Mouse (Mus musculus) forelimb bud, embryonic 11.5 days (tissue): ENCODE results near the gene Sgms1.
"Not testable (repeated sequence)": the region's sequence is repeated elsewhere in the genome, so short reads cannot be mapped to it uniquely, and the experiment has no call there.

ENCODE experiments used
- DNase-seq: peaks from one replicate; pipeline ENCODE4 v3.0.0-alpha.2; 2012; ENCODE audit warnings: low read depth, low spot score

Gene Sgms1

DNA sequence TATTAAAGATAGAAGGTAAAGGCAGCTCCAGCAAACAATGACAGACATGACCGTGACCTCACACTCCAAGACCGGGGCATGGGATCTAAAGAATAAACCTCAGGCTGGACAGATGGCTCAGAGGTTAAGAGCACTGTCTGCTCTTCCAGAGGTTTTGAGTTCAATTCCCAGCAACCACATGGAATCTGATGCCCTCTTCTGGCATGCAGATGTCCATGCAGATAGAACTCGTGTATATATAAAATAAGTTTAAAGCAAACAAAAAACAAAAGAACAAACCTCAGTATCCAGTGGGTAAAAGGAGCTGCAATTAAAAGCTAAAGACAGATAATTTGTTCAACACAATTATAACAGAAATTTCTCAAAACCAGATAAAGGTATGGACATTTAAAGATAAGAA, 290.9 kb downstream of the Sgms1 start:
- DNase-seq: no peak

DNA sequence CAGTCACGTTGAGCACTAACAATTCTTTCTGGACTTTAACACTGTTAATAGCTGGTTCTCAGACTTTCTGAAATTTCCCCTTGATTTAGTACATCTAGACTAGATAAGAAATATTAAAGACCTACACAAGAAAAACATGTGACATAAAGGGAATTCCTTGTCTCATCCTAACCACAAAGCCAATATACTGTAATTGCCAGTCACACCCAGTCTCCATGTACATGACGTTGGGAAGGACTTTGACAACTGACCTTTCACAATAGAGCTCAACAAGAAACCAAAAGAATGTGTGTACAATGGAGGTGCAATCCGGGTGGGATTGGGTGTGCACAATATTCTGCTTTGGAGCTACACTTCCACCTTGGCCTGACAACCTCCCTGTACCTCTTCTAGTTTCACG, 297.2 kb downstream of the Sgms1 start:
- DNase-seq: no peak

DNA sequence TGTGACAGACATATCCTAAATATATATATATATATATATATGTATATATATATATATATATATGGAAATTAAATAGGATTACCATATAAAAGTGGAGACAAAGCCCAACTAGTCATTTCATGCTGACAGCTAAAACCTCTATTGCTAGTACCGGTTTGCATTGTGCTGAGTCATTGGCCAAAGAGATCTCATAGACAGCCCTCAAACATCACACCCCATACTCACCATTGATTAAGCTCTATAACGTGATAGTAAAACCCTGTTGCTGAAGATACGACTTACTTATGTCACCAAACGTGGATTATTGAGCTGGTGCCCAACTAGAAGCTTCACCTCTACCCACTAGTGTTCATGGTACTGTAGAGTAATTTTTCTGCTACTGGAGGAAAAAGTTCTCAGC, 298.7 kb downstream of the Sgms1 start:
- DNase-seq: no peak

DNA sequence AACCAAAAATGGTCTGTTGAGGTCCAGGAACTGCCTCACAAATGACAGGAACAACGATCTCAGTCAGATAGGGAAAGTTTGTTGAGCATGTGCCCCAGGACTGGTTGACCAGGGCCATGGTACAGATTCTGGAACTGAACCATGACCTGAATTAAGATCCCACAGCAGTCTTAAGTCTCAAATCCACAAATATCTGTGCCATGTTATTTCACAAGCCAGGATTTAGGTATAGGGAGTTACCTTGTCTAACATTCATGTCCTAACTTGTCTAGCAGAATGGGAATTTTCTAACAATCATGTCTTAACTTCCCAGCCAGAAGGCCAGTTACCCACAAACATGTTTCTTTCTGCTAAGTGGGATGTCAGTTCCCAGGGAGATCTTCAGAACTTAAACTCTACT, 300.9 kb downstream of the Sgms1 start:
- no peak for DNase-seq

DNA sequence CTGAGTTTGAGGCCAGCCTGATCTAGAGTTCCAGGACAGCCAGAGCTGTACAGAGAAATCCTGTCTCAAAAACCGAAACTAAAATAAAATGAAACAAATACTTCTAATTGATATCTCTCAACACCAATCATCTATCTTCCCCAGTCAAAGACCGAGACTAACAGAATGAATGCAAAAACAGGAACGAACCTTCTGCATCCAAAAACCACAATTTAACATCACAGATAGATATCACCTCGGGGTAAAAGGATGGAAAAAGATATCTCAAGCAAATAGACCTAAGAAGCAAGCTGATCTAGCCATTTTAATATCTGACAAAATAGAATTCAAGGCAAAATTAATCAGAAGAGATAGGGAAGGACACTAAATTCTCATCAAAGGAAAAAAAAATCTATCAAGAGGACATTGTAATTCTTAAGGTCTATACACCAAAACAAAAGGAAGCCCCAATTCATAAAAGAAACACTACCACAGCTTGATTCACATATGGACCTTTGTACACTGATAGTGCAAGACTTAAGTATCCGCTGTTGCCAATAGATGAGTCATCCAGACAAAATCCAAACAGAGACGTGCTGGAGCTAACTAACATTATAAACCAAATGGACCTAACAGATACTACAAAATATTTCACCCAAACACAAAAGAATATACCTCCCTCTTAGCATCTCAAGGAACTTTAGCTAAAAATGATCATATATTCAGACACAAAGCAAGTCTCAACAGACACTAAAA, 301.6 kb downstream of the Sgms1 start:
- no peak for DNase-seq

DNA sequence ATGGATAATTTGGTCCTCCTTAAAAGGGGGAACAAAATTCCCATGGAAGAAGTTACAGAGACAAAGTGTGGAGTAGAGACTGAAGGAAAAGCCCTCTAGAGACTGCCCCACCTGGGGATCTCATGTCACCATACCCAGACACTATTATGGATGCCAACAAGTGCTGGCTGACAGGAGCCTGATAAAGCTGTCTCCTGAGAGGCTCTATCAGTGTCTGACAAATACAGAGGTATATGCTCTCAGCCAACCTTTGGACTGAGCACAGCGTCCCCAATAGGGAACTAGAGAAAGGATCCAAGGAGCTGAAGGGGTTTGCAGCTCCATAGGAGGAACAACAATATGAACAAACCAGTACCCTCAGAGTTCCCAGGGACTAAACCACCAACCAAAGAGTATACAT, 304.7 kb downstream of the Sgms1 start:
- not testable (repeated sequence) for DNase-seq
